Mouse (Mus musculus): ENCODE results near the gene Dcaf10.
"Not testable (repeated sequence)": the region's sequence is repeated elsewhere in the genome, so short reads cannot be mapped to it uniquely, and the experiment has no call there.

Gene Dcaf10

GRCm38 (mm10) chr4:45393658-45394057 is 51.8 kb downstream of the Dcaf10 start:
- no peak for DNase-seq (ENCODE audit: low spot score in 2 of 2)

- DNase-seq (ENCODE audit: low spot score in 2 of 2): not testable (repeated sequence)
Observed at GRCm38 (mm10) chr4:45396211-45396610, 54.3 kb downstream of the Dcaf10 start.

- not testable (repeated sequence) for DNase-seq (ENCODE audit: low spot score in 2 of 2)
Observed at GRCm38 (mm10) chr4:45398315-45398714, 56.4 kb downstream of the Dcaf10 start.

GRCm38 (mm10) chr4:45399421-45400210 is 57.7 kb downstream of the Dcaf10 start:
- no peak for DNase-seq (ENCODE audit: low spot score in 2 of 2)

- no peak for DNase-seq (ENCODE audit: low spot score in 2 of 2)
Observed at GRCm38 (mm10) chr4:45402281-45402680, 60.4 kb downstream of the Dcaf10 start.

- DNase-seq (ENCODE audit: low spot score in 2 of 2): no peak
Observed at GRCm38 (mm10) chr4:45402878-45403498, 61.1 kb downstream of the Dcaf10 start.

- no peak for DNase-seq (ENCODE audit: low spot score in 2 of 2)
Observed at GRCm38 (mm10) chr4:45403499-45403878, 61.6 kb downstream of the Dcaf10 start.

GRCm38 (mm10) chr4:45404086-45404485 is 62.2 kb downstream of the Dcaf10 start:
- DNase-seq (ENCODE audit: low spot score in 2 of 2): no peak

- no peak for DNase-seq (ENCODE audit: low spot score in 2 of 2)
Observed at GRCm38 (mm10) chr4:45405315-45405714, 63.4 kb downstream of the Dcaf10 start.

- DNase-seq (ENCODE audit: low spot score in 2 of 2): no peak
Observed at GRCm38 (mm10) chr4:45406397-45406796, 64.5 kb downstream of the Dcaf10 start.

- DNase-seq (ENCODE audit: low spot score in 2 of 2): no peak
Observed at GRCm38 (mm10) chr4:45407001-45407702, 65.3 kb downstream of the Dcaf10 start.

GRCm38 (mm10) chr4:45407703-45408334 is 65.9 kb downstream of the Dcaf10 start:
- no peak for DNase-seq (ENCODE audit: low spot score in 2 of 2)

- peak; percentile 75 to 85 for DNase-seq (ENCODE audit: low spot score in 2 of 2)
Observed at GRCm38 (mm10) chr4:45408427-45409132, 66.7 kb downstream of the Dcaf10 start, which contains the start of gene Slc25a51. Gene Slc25a51 (minus strand): TSS chr4:45408766.

GRCm38 (mm10) chr4:45409270-45409669 is 67.4 kb downstream of the Dcaf10 start:
- no peak for DNase-seq (ENCODE audit: low spot score in 2 of 2)

- no peak for DNase-seq (ENCODE audit: low spot score in 2 of 2)
Observed at GRCm38 (mm10) chr4:45411181-45411790, 69.4 kb downstream of the Dcaf10 start.

- no peak for DNase-seq (ENCODE audit: low spot score in 2 of 2)
Observed at GRCm38 (mm10) chr4:45412433-45413192, 70.7 kb downstream of the Dcaf10 start.

- no peak for DNase-seq (ENCODE audit: low spot score in 2 of 2)
Observed at GRCm38 (mm10) chr4:45413674-45414338, 71.9 kb downstream of the Dcaf10 start.

GRCm38 (mm10) chr4:45416314-45416713 is 74.4 kb downstream of the Dcaf10 start:
- no peak for DNase-seq (ENCODE audit: low spot score in 2 of 2)

- DNase-seq (ENCODE audit: low spot score in 2 of 2): peak in 1 of 2 experiments; percentile 64
Observed at GRCm38 (mm10) chr4:45418229-45418950, 76.5 kb downstream of the Dcaf10 start.
